Mouse (Mus musculus): ENCODE results near the gene Pacrg. TPM values are rescaled to one million over a fixed set of nuclear protein-coding genes. Genes with fewer than 3 reads are reported as not detected.

The Pacrg gene
- polyA plus RNA-seq, 1 experiment from 2014 or later, result 1.1 TPM

GRCm38 (mm10) chr17:10620621-10621020, 219.5 kb downstream of the Pacrg start:
- Histone ChIP-seq H3K27ac (ENCODE audit: low read length) (no peak overlapping the region), H3K9ac (ENCODE audit: low read length) (no peak overlapping the region), H3K4me1 (ENCODE audit: control insufficient read depth, insufficient read depth, low read length) (no peaks in the 10 kb centered on the region), H3K4me3 (ENCODE audit: low read length) (no peak overlapping the region), H3K27me3 (ENCODE audit: control insufficient read depth, insufficient read depth, low read length) (no peaks in the 10 kb centered on the region), H3K36me3 (ENCODE audit: control insufficient read depth, insufficient read depth) (no peaks in the 10 kb centered on the region), H3K9me3 (replicated peaks; ENCODE audit: control insufficient read depth, low read length) (no peaks in the 10 kb centered on the region), H3K4me2 (ENCODE audit: low read depth, low read length) (no peak overlapping the region)
- ATAC-seq (replicated peaks; ENCODE audit: extremely low read depth, insufficient read depth, low FRiP score), result no peak
- WGBS, result 72% methylated on average over 2 of the region's 2 CpGs

- no peak; the same call in 1 of the 2 replicates for ATAC-seq (replicated peaks; ENCODE audit: extremely low read depth, insufficient read depth, low FRiP score)
- WGBS, result 44% methylated on average over 3 of the region's 3 CpGs
These were observed 220.2 kb downstream of the Pacrg start for GRCm38 (mm10) chr17:10619881-10620280.

GRCm38 (mm10) chr17:10617656-10618055, 222.5 kb downstream of the Pacrg start:
- H3K9me3 ChIP-seq (replicated peaks; ENCODE audit: control insufficient read depth, low read length), result no peaks in the 10 kb centered on the region
- no peak overlapping the region for H3K27ac ChIP-seq (ENCODE audit: low read length)
- 64% methylated on average over 4 of the region's 4 CpGs for WGBS
- no peaks in the 10 kb centered on the region for H3K27me3 ChIP-seq (ENCODE audit: control insufficient read depth, insufficient read depth, low read length)
- no peaks in the 10 kb centered on the region for H3K4me1 ChIP-seq (ENCODE audit: control insufficient read depth, insufficient read depth, low read length)
- H3K36me3 ChIP-seq (ENCODE audit: control insufficient read depth, insufficient read depth), result no peaks in the 10 kb centered on the region
- no peak overlapping the region for H3K4me2 ChIP-seq (ENCODE audit: low read depth, low read length)
- ATAC-seq (replicated peaks; ENCODE audit: extremely low read depth, insufficient read depth, low FRiP score), result no peak
- H3K4me3 ChIP-seq (ENCODE audit: low read length), result no peak overlapping the region
- H3K9ac ChIP-seq (ENCODE audit: low read length), result no peak overlapping the region

More at GRCm38 (mm10) chr17:10619881-10620280, 220.2 kb downstream of the Pacrg start:
- Histone ChIP-seq H3K27ac (ENCODE audit: low read length) (no peak overlapping the region), H3K9me3 (replicated peaks; ENCODE audit: control insufficient read depth, low read length) (no peaks in the 10 kb centered on the region), H3K27me3 (ENCODE audit: control insufficient read depth, insufficient read depth, low read length) (no peaks in the 10 kb centered on the region), H3K4me1 (ENCODE audit: control insufficient read depth, insufficient read depth, low read length) (no peaks in the 10 kb centered on the region), H3K36me3 (ENCODE audit: control insufficient read depth, insufficient read depth) (no peaks in the 10 kb centered on the region), H3K4me2 (ENCODE audit: low read depth, low read length) (no peak overlapping the region), H3K9ac (ENCODE audit: low read length) (no peak overlapping the region), H3K4me3 (ENCODE audit: low read length) (no peak overlapping the region)

GRCm38 (mm10) chr17:10615611-10616010, 224.5 kb downstream of the Pacrg start:
- Histone ChIP-seq H3K9me3 (replicated peaks; ENCODE audit: control insufficient read depth, low read length) (no peaks in the 10 kb centered on the region), H3K27me3 (ENCODE audit: control insufficient read depth, insufficient read depth, low read length) (no peaks in the 10 kb centered on the region), H3K4me2 (ENCODE audit: low read depth, low read length) (no peak overlapping the region), H3K9ac (ENCODE audit: low read length) (no peak overlapping the region), H3K4me3 (ENCODE audit: low read length) (no peak overlapping the region), H3K4me1 (ENCODE audit: control insufficient read depth, insufficient read depth, low read length) (no peaks in the 10 kb centered on the region), H3K27ac (ENCODE audit: low read length) (no peak overlapping the region), H3K36me3 (ENCODE audit: control insufficient read depth, insufficient read depth) (no peaks in the 10 kb centered on the region)
- WGBS, result 93% methylated on average over 7 of the region's 7 CpGs
- no peak for ATAC-seq (replicated peaks; ENCODE audit: extremely low read depth, insufficient read depth, low FRiP score)

- Histone ChIP-seq H3K4me1 (ENCODE audit: control insufficient read depth, insufficient read depth, low read length) (no peaks in the 10 kb centered on the region), H3K9me3 (replicated peaks; ENCODE audit: control insufficient read depth, low read length) (no peaks in the 10 kb centered on the region), H3K4me2 (ENCODE audit: low read depth, low read length) (no peak overlapping the region), H3K9ac (ENCODE audit: low read length) (no peak overlapping the region), H3K27ac (ENCODE audit: low read length) (no peak overlapping the region), H3K36me3 (ENCODE audit: control insufficient read depth, insufficient read depth) (no peaks in the 10 kb centered on the region), H3K4me3 (ENCODE audit: low read length) (no peak overlapping the region), H3K27me3 (ENCODE audit: control insufficient read depth, insufficient read depth, low read length) (no peaks in the 10 kb centered on the region)
- no peak for ATAC-seq (replicated peaks; ENCODE audit: extremely low read depth, insufficient read depth, low FRiP score)
- WGBS, result 83% methylated on average over 6 of the region's 6 CpGs
These were observed 225.4 kb downstream of the Pacrg start for GRCm38 (mm10) chr17:10614696-10615095.

GRCm38 (mm10) chr17:10611626-10612025, 228.5 kb downstream of the Pacrg start:
- ATAC-seq (replicated peaks; ENCODE audit: extremely low read depth, insufficient read depth, low FRiP score), result no peak
- Histone ChIP-seq H3K9me3 (replicated peaks; ENCODE audit: control insufficient read depth, low read length) (no peaks in the 10 kb centered on the region), H3K4me3 (ENCODE audit: low read length) (no peak overlapping the region), H3K36me3 (ENCODE audit: control insufficient read depth, insufficient read depth) (no peaks in the 10 kb centered on the region), H3K27me3 (ENCODE audit: control insufficient read depth, insufficient read depth, low read length) (no peaks in the 10 kb centered on the region), H3K4me1 (ENCODE audit: control insufficient read depth, insufficient read depth, low read length) (no peaks in the 10 kb centered on the region), H3K27ac (ENCODE audit: low read length) (no peak overlapping the region), H3K4me2 (ENCODE audit: low read depth, low read length) (no peak overlapping the region), H3K9ac (ENCODE audit: low read length) (no peak overlapping the region)
- 58% methylated on average over 3 of the region's 3 CpGs for WGBS

- H3K36me3 ChIP-seq (ENCODE audit: control insufficient read depth, insufficient read depth), result no peaks in the 10 kb centered on the region
- 80% methylated on average over 4 of the region's 4 CpGs for WGBS
- no peak overlapping the region for H3K4me2 ChIP-seq (ENCODE audit: low read depth, low read length)
- H3K27ac ChIP-seq (ENCODE audit: low read length), result no peak overlapping the region
- H3K27me3 ChIP-seq (ENCODE audit: control insufficient read depth, insufficient read depth, low read length), result no peaks in the 10 kb centered on the region
- H3K4me3 ChIP-seq (ENCODE audit: low read length), result no peak overlapping the region
- no peak for ATAC-seq (replicated peaks; ENCODE audit: extremely low read depth, insufficient read depth, low FRiP score)
- H3K4me1 ChIP-seq (ENCODE audit: control insufficient read depth, insufficient read depth, low read length), result no peaks in the 10 kb centered on the region
- H3K9me3 ChIP-seq (replicated peaks; ENCODE audit: control insufficient read depth, low read length), result no peaks in the 10 kb centered on the region
- H3K9ac ChIP-seq (ENCODE audit: low read length), result no peak overlapping the region
These were observed 232.0 kb downstream of the Pacrg start for GRCm38 (mm10) chr17:10608146-10608545.

- 43% methylated on average over 3 of the region's 3 CpGs for WGBS
- no peak overlapping the region for H3K9ac ChIP-seq (ENCODE audit: low read length)
- ATAC-seq (replicated peaks; ENCODE audit: extremely low read depth, insufficient read depth, low FRiP score), result no peak
- H3K27ac ChIP-seq (ENCODE audit: low read length), result no peak overlapping the region
- no peak overlapping the region for H3K4me3 ChIP-seq (ENCODE audit: low read length)
- no peaks in the 10 kb centered on the region for H3K4me1 ChIP-seq (ENCODE audit: control insufficient read depth, insufficient read depth, low read length)
- no peaks in the 10 kb centered on the region for H3K9me3 ChIP-seq (replicated peaks; ENCODE audit: control insufficient read depth, low read length)
- no peaks in the 10 kb centered on the region for H3K36me3 ChIP-seq (ENCODE audit: control insufficient read depth, insufficient read depth)
- H3K4me2 ChIP-seq (ENCODE audit: low read depth, low read length), result no peak overlapping the region
- no peaks in the 10 kb centered on the region for H3K27me3 ChIP-seq (ENCODE audit: control insufficient read depth, insufficient read depth, low read length)
These were observed 234.0 kb downstream of the Pacrg start for GRCm38 (mm10) chr17:10606090-10606489.

GRCm38 (mm10) chr17:10597741-10598140, 242.4 kb downstream of the Pacrg start:
- ATAC-seq (replicated peaks; ENCODE audit: extremely low read depth, insufficient read depth, low FRiP score), result no peak
- Histone ChIP-seq H3K4me1 (ENCODE audit: control insufficient read depth, insufficient read depth, low read length) (no peaks in the 10 kb centered on the region), H3K9me3 (replicated peaks; ENCODE audit: control insufficient read depth, low read length) (no peaks in the 10 kb centered on the region), H3K27me3 (ENCODE audit: control insufficient read depth, insufficient read depth, low read length) (no peaks in the 10 kb centered on the region), H3K4me2 (ENCODE audit: low read depth, low read length) (no peak overlapping the region), H3K9ac (ENCODE audit: low read length) (no peak overlapping the region), H3K36me3 (ENCODE audit: control insufficient read depth, insufficient read depth) (no peaks in the 10 kb centered on the region), H3K27ac (ENCODE audit: low read length) (no peak overlapping the region), H3K4me3 (ENCODE audit: low read length) (no peak overlapping the region)
- WGBS, result 92% methylated on average over 4 of the region's 4 CpGs

- no peak overlapping the region for H3K4me2 ChIP-seq (ENCODE audit: low read depth, low read length)
- no peak overlapping the region for H3K27ac ChIP-seq (ENCODE audit: low read length)
- WGBS, result 70% methylated on average over 7 of the region's 7 CpGs
- no peaks in the 10 kb centered on the region for H3K4me1 ChIP-seq (ENCODE audit: control insufficient read depth, insufficient read depth, low read length)
- no peak for ATAC-seq (replicated peaks; ENCODE audit: extremely low read depth, insufficient read depth, low FRiP score)
- no peaks in the 10 kb centered on the region for H3K27me3 ChIP-seq (ENCODE audit: control insufficient read depth, insufficient read depth, low read length)
- no peaks in the 10 kb centered on the region for H3K9me3 ChIP-seq (replicated peaks; ENCODE audit: control insufficient read depth, low read length)
- no peak overlapping the region for H3K9ac ChIP-seq (ENCODE audit: low read length)
- H3K36me3 ChIP-seq (ENCODE audit: control insufficient read depth, insufficient read depth), result no peaks in the 10 kb centered on the region
- H3K4me3 ChIP-seq (ENCODE audit: low read length), result no peak overlapping the region
These were observed 250.5 kb downstream of the Pacrg start for GRCm38 (mm10) chr17:10589604-10590003.
